Mouse (Mus musculus) liver, adult (tissue): ENCODE data around the gene Fam173a.

Source experiments
- GATA4 ChIP-seq: IDR thresholded peaks from 2 replicates; pipeline ENCODE4 v1.6.1; 2014; ENCODE audit warnings: mild to moderate bottlenecking, low read length; ENCODE audit not compliant: insufficient replicate concordance

The Fam173a gene

DNA sequence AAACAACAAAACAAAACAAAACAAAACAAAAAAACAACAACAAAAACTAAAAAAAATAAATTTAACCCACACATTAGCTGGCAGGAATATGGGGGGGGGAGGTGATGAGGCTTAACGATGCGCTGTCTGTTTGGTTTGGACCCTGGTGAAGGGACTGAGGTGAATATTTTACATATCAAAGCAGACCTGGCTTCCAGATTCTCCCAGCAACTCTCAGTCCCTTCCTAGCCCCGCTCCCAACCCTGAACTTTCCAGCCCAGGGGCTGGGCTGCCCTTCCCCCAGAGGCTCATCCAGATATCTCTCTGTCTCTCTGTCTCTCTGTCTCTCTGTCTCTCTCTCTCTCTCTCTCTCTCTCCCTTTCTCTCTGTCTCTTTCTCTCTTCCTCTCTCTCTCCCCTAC, 30.1 kb downstream of the Fam173a start:
- TF ChIP-seq GATA4: no peak

DNA sequence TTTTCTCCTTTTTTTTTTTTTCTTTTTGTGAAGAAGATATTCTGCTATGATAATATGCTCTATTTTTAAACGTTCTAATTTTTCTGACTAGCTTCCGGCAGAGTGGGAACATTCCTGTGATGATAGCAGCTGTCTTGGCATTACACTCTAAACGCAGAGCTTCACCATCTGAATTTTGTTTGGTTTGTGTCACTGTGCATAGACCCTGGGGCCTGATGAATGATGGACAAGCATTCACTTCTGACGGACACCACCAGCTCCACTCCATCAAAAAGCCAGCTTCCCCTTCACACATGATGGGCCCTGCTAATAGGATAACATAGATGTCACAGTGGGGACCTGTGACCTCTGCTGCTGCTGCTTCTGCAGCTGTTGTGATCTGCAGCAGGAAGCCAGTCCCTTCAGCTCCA, 31.1 kb downstream of the Fam173a start:
- no peak for TF ChIP-seq GATA4

DNA sequence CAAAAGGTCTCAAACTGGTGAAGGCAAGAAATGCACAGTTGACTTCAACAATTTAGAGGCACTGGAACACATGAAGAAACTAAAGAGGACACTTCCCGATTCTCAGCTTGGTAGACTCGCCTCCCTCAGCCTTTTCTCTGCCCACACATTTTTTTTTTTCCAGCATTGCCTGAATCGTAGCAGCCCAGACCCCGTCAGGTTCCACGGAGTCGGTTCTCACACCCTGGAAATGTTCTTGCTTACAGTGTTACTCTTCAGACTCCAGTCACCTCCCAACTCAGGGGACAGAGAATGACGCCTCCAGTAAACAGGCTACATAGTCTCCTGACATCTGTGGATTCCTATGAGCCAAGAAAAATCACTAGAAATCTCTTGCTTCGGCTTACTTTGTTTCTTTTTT, 32.6 kb downstream of the Fam173a start:
- TF ChIP-seq GATA4: no peak

DNA sequence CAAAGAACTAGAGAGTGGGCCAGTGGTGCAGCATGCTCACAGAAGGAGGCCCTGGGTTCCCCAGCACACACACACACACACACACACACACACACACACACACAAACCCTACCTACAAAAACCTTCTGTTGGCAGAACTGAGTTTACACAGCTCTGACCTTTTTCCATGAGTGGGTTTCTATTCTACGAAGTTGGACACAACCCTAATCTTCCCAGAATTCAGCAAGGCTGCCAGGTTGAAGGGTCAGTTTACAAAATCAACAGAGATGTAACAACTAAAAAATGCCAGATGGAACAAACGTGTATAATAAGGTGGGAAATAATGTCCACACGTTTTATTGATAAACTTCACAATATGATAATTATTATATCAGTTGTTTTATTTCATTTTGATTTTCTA, 35.0 kb downstream of the Fam173a start:
- TF ChIP-seq GATA4: no peak

DNA sequence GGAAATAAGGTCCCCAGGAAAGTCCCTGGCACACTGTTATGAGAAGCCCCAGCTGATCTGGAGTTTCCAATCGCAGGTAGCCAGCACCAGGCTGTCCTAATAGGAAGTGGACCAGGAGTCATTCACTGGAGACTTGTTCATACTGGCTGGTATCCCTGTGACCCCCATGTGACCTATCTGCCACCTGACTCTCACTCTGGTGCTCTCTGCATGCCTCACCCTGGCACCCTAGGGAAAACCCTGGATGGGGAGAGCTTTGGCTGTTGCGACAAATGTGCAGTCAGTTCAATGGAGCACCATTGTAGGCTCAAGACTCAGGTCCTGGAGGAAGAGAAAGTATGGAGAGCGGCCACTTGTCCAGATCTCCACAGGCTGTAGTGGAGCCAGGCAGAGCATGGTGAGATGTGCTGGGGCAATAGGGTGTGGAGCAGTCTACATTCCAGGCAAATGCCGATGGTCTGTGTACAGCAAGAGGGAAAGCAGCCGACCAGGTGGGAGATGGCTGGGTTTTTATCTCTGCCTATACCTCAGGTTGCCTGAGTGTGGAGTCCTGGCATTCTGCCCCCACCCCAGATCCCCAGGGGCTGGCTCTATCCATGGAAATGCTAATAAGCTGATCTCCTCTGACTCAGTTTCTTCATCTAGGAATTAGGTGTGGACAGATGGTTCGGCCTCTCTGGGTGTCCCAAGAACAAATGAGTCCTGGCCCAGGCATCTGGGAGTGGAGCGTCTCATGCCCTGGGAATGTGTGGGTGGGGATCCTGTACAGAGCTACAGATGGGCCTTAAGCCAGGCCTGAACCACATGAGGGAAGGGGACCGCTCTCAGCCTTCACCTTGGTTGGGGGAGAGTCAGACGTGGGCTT, 36.1 kb downstream of the Fam173a start:
- TF ChIP-seq GATA4: no peak

DNA sequence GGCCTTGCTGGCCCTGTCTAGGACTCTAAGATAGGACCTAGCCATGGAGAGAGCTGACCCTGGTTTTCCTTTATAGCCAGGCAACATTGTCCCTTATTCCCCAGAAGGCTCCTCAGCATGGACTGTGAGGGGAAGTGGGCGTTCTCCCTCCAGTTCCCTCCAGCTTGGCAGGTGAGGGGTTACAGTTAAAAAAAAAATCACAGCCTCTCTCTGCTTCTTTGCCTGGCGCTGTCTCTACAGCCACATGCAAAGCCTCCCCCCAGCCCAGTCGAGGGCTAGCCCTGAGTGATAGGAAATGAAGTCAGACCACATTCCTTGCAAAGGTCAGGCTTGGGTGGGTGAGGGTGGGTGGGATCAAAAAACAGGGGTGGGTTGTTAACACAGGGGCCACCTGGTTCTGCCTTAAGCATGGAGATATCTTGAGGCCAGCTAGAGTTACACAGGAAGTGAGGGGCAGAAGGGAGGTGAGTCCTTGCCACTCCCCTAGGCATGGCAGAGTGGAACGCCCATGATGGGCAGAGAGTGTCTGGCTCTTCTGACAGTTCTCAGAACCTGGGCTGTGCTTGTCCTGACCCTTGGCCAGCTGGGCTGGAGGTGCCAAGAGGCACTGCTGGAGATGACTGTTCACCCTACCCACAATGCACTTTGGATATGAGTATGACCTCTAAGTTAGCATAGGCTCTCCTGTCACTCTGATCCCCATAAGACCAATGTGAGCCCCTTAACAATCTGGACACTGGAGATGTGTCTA, 36.9 kb downstream of the Fam173a start:
- TF ChIP-seq GATA4: no peak

DNA sequence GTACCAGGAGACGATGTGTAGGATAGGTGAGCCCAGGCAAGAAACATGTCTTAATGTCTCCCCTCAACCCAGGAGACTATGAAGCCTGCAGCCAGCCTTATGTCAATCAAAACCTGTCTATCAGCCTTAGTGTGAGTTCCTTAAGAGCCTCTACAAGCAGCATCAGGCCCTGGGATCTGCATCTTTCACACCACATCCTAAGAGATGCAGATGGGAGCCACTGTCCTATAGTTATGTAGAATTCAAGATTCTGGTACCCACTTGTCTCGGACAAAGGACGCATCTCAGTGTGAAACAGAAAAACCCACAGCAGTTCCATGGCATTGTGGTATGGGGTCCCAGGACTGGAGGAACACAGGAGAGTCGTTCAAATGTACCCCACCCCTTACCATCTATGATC, 37.6 kb downstream of the Fam173a start:
- TF ChIP-seq GATA4: no peak

DNA sequence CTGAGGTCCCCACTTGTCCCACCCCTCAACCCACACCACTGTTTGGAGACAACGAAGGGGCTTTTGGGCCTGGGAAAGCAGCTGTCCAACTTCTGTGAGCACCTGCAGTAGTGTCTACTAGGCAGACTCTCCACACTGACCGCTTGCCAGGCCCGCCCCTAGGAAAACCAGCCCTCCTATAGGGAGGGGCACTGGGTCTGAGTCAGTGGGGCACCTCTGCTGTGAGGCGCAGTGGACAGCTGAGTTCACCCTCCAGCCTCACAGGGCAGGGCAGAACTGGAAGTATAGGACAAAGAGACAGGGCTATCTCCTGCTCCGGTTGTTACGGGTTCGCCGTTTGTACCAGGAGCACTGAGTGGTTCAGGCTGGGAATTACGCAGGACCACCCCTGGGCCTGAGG, 38.5 kb downstream of the Fam173a start, which contains the start of gene Msln:
Msln (minus strand) TSS at position 138 of the 400 bp plus-strand sequence.
- no peak for TF ChIP-seq GATA4

DNA sequence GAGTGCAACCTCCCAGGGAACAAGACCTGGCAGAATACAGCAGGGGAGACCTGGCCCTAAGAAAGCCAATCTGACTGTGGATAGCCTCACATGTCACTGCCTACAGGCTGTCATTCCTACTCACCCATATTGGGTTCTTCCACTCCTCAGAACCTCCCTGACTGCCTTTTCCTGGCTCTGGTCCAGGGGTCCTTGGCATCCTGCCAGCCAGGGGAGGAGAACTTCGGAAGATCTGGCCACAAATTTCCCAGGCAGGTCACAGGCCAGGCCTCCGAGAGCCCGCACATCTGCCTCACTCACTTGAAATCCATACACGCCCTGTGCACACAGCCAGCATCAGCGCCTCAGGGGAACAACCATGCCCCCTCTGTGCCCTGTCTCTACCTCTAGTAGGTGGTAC, 41.3 kb downstream of the Fam173a start:
- no peak for TF ChIP-seq GATA4

DNA sequence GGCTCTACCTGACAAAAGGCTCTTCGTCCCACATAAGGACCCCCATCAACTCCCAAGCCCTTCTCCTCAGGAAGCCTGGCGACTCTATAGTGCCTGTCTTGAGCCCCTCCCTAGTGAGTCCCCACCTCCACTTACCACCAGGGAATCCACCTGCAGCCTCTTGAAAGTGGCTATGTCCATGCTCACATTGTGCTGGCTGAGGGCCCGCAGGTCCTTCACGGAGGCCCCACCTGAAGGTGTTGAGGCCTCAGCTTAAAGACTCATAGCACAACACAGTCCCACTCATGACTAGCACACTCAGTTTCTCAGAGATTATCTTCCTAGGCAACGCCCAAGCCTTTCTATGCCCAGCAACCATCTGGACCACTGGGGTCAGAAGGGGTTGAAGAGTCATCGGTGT, 43.4 kb downstream of the Fam173a start:
- TF ChIP-seq GATA4: no peak

DNA sequence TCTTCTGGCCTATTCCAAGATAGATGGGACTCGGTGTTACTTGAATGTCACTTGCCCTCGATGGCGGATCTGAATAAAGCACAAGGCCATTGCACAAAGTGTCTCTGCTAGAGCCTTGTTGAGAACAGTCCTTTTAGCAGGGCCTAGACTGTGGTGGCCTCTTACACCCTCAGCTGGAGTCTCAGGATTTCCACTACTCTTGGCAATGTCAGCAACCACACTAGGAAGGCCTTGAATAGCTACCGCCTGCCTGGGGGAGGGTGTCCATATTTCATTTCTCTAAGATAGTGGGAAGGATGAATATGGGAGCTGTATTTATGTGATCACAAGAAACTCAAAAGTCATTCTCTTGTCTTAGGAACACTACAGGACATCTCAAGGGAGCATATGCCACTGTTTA, 44.5 kb downstream of the Fam173a start:
- no peak for TF ChIP-seq GATA4

DNA sequence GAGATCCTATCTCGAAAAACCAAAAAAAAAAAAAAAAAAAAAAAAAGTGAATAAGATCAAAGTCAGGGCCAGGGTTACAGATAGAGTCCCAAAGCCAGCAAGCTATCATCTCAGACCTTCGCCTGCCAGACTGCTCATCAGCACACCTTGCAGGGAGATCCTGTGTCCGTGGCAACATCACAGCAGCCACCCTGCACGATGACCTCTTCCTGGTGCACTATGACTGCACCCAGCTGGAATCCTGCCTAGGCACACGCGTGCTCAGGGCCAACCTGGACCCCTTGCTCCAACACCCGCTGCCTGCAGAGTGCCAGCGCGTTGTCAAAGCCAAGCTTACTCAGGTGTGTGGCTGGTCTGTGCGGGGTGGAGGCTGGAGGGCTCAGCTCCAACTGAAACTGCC, 48.4 kb downstream of the Fam173a start:
- TF ChIP-seq GATA4: no peak

DNA sequence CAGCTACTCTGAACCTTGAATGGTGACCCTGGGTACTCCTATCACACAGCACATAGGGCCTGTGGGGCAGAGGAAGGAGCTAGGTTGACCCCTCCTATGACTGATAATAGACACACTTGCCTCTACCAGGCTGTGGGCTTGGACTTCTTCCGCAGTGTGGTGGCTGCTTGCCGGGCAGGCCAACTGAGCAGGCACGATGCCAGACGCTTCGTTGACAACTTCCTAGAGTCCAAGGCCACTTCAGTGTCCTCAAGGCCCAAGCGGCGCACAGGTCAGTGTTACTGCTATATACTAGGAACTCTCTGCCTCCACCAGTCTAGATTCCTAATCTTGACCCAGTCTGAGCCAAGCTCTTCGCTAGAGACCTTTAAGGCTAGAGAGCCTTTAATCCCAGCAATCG, 48.9 kb downstream of the Fam173a start:
- TF ChIP-seq GATA4: no peak
